In genomic region chr9:7176618-7177610, GRCm38 (mm10) we compare ENCODE assay signal across 8 mouse cellular contexts. TPM values are rescaled to one million over a fixed set of nuclear protein-coding genes. Genes with fewer than 3 reads are reported as not detected.
DNase-seq lines count a peak whose midpoint lies in the region; ATAC-seq lines count a peak whose summit lies in the region.

No protein-coding gene starts in this region.

- peak; percentile 93 for DNase-seq in R1 (ENCODE audit: low read depth, low spot score)
- peak; percentile 90 to 92 for DNase-seq in cerebellum, postnatal 36 days
- DNase-seq in frontal cortex, postnatal 36 days (ENCODE audit: low spot score in 2 of 2): peak; percentile 91 to 96
- DNase-seq in layer of hippocampus, postnatal 36 days: peak; percentile 88 to 91
- DNase-seq in lung, postnatal 25 days (ENCODE audit: low spot score): peak; percentile 87
- peak; percentile 92 for DNase-seq in retina, embryonic 14.5 days (ENCODE audit: low spot score)
- DNase-seq in thymus, postnatal 36 days: peak; percentile 81 to 89

- H3K4me1 ChIP-seq in hindbrain, embryonic 15.5 days (replicated peaks): peaks cover 12% of the 10 kb centered on the region

- H3K27me3 ChIP-seq in hindbrain, embryonic 15.5 days: no peaks in the 10 kb centered on the region

- no peaks in the 10 kb centered on the region for H3K9me3 ChIP-seq in hindbrain, embryonic 15.5 days

- peak overlapping the region; percentile 70 for H3K4me2 ChIP-seq in hindbrain, embryonic 15.5 days

- peak overlapping the region; percentile 49 for H3K9ac ChIP-seq in hindbrain, embryonic 15.5 days

- ATAC-seq in hindbrain, embryonic 15.5 days (ENCODE audit: low FRiP score, low read depth): peak; percentile 100

- H3K27ac ChIP-seq in hindbrain, embryonic 15.5 days (replicated peaks): peak overlapping the region; percentile 57

- H3K36me3 ChIP-seq in hindbrain, embryonic 15.5 days: peaks cover 10% of the 10 kb centered on the region

- H3K4me3 ChIP-seq in hindbrain, embryonic 15.5 days: peak overlapping the region; percentile 66

- 9% methylated on average over 41 of the region's 41 CpGs for WGBS in hindbrain, embryonic 15.5 days

RNA-seq across cellular contexts. Expression of gene Dync2h1, which starts 7.3 kb away (rescaled TPM):
- 18.5 and 19.8 TPM in 2 replicates for polyA plus RNA-seq in hindbrain, embryonic 15.5 days (2015; fragmentation: Nextera tagmentation; extraction: Ambion mirVana)
- total RNA-seq in layer of hippocampus, postnatal 36 days (2021): 10 to 100 TPM; 32.3 to 34.4 TPM

RNA-seq across cellular contexts. Expression of gene Dcun1d5, which starts 7.4 kb away (rescaled TPM):
- polyA plus RNA-seq in hindbrain, embryonic 15.5 days (2015; fragmentation: Nextera tagmentation; extraction: Ambion mirVana): 92.2 and 99.8 TPM in 2 replicates
- total RNA-seq in layer of hippocampus, postnatal 36 days (2021): 10 to 100 TPM; 78.1 to 82.8 TPM

Comparison
In these comparisons a context has a peak if more than half of its experiments do, and no peak if none do; other contexts are left out.
1. Peak in every context shown above with its lines: DNase-seq, ATAC-seq, H3K4me3 ChIP-seq and H3K27ac ChIP-seq.